Mouse (Mus musculus) brain, embryonic 18.5 days (tissue): ENCODE measurements around the gene Snx30.

ENCODE experiments used
- DNase-seq: peaks from one replicate; pipeline ENCODE4 v3.0.0-alpha.2; 2012; ENCODE audit warnings: low read depth, low spot score

Snx30 gene

GRCm38 (mm10) chr4:59902547-59902946 lies 96.9 kb downstream of the Snx30 start:
- DNase-seq = no peak

GRCm38 (mm10) chr4:59907092-59907491 lies 101.5 kb downstream of the Snx30 start:
- no peak for DNase-seq

- DNase-seq = no peak
Observed at GRCm38 (mm10) chr4:59907657-59908230, 102.1 kb downstream of the Snx30 start.

GRCm38 (mm10) chr4:59908785-59909184 lies 103.1 kb downstream of the Snx30 start:
- no peak for DNase-seq

GRCm38 (mm10) chr4:59914608-59915403 lies 109.2 kb downstream of the Snx30 start, which contains the start of gene Slc46a2:
Gene Slc46a2, minus strand, starts transcription at chr4:59915056.
- DNase-seq = no peak

- DNase-seq = no peak
Observed at GRCm38 (mm10) chr4:59917966-59918365, 112.3 kb downstream of the Snx30 start.

- no peak for DNase-seq
Observed at GRCm38 (mm10) chr4:59925082-59925481, 119.4 kb downstream of the Snx30 start.

- DNase-seq = no peak
Observed at GRCm38 (mm10) chr4:59927666-59928065, 122.0 kb downstream of the Snx30 start.

GRCm38 (mm10) chr4:59928347-59928746 lies 122.7 kb downstream of the Snx30 start:
- no peak for DNase-seq

GRCm38 (mm10) chr4:59932505-59933281 lies 127.1 kb downstream of the Snx30 start:
- DNase-seq = no peak

- DNase-seq = no peak
Observed at GRCm38 (mm10) chr4:59937543-59937942, 131.9 kb downstream of the Snx30 start.
